Mouse (Mus musculus): ENCODE data around the gene Eif4g3.

Eif4g3 gene

DNA sequence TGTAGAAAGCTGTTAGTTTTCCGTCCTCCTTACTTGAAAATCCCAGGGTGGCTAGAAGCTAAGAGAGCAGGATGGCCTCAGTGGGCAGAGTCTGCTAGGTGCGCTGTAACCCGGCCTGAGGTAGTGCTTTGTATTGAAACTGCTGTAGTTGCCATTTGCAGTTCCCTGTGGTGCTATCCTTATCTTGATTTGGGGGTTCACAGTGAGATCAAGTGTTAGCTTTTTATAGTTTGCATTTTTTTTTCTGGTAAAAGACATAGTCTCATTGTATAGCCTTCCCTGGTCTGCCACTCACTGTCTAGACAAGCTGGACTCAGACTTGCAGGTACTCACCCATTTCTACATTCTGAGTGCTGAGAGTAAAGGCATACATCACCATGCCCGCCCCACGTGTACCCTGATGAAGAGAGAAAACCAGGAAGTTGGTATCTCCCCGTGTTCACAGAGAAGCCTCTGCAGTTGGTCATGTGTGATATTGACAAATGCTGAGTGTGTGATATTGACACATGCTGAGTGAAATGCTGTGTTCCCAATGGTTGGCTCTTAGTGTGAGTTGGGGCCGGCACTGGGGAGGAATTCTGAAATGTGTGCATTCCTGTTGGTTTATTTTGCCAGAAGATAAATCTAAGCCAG, 98.9 kb downstream of the Eif4g3 start:
- in situ Hi-C loops (cut with MboI; ENCODE audit: low sequenced_read_pairs), result no loop called here

DNA sequence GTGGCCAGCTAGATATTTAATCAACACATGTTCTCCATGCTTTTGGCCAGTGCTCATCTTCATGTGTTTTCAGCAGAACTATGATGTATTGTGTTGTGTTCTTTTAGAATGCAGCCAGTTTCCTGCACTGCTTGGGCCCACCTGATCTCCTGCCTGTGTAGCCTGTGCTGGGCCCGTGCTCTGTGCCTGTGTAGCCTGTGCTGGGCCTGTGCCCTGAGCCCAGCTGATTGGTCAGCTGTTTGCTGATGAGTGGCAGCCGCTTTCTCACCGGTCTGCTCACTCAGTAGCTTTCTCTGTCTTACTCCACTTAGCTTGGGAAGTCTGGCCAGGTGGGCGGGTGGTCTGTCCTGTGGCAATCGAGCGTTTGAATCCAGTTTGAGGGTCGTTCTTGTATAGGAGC, 107.6 kb downstream of the Eif4g3 start:
- in situ Hi-C loops (cut with MboI; ENCODE audit: low sequenced_read_pairs), result no loop called here

GRCm38 (mm10) chr4:138101795-138102194, 109.0 kb downstream of the Eif4g3 start:
- in situ Hi-C loops (cut with MboI; ENCODE audit: low sequenced_read_pairs), result no loop called here

GRCm38 (mm10) chr4:138102413-138102812, 109.6 kb downstream of the Eif4g3 start:
- in situ Hi-C loops (cut with MboI; ENCODE audit: low sequenced_read_pairs), result no loop called here

DNA sequence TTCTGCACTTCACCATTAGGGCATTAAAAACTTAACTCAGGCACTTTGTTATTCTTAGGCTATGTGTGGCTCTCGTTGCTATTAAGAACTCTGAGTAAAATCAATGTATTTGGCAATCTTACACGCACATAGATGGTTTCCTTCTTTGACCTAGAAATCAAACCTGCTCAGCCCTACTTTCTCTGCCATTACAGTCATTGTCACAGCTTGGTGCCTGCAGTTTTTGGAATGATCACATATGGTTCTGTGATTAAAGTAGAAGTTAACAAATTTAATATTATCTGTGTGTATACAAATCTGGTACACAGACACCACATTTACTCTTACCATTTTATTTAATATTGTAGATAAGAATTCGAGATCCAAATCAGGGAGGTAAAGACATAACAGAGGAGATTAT, 112.1 kb downstream of the Eif4g3 start:
- in situ Hi-C loops (cut with MboI; ENCODE audit: low sequenced_read_pairs), result no loop called here

GRCm38 (mm10) chr4:138107441-138108409, 114.9 kb downstream of the Eif4g3 start:
- in situ Hi-C loops (cut with MboI; ENCODE audit: low sequenced_read_pairs), result no loop called here

- in situ Hi-C loops (cut with MboI; ENCODE audit: low sequenced_read_pairs), result no loop called here
Observed at GRCm38 (mm10) chr4:138108541-138108940, 115.7 kb downstream of the Eif4g3 start.

- in situ Hi-C loops (cut with MboI; ENCODE audit: low sequenced_read_pairs), result no loop called here
Observed at GRCm38 (mm10) chr4:138109332-138109731, 116.5 kb downstream of the Eif4g3 start.

DNA sequence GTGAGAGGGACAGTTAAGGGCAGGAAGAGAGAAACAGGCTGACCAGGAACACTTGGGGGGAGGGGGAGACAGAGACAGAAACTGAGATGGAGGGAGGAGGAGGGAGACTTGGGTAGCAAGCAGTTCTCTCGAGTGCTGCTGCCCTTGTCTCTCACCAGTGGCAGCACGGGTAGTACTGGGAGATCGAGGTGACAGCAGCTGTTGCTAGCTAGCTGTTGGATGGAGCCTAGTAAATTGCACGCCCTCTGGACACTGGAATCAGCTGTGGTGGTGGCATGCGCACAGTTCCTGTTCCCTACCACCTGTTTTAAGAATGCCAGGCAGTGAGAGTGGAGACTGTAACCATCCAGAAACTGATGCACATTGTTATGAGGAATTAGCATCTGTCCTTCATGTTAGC, 119.0 kb downstream of the Eif4g3 start:
- in situ Hi-C loops (cut with MboI; ENCODE audit: low sequenced_read_pairs), result no loop called here

DNA sequence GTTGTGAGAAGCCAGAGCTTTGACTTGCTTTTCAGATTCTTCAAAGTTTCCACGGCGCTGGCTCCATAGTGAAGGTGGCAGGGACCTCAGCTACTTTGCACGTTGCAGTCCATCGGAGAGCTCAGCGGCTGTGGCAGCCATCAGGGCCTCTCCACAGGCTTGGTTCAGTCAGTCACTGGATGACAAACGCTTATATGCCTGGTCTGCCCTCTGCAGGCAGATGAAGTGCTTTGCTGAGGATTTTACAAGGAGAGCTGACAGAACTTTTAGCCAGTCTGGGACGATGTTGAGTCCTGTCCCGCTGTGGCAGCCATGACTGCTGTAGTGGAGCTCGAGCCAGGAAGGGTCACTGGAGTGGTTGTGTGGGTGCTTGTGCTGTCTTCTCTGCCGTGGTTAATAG, 126.9 kb downstream of the Eif4g3 start:
- in situ Hi-C loops (cut with MboI; ENCODE audit: low sequenced_read_pairs), result no loop called here

DNA sequence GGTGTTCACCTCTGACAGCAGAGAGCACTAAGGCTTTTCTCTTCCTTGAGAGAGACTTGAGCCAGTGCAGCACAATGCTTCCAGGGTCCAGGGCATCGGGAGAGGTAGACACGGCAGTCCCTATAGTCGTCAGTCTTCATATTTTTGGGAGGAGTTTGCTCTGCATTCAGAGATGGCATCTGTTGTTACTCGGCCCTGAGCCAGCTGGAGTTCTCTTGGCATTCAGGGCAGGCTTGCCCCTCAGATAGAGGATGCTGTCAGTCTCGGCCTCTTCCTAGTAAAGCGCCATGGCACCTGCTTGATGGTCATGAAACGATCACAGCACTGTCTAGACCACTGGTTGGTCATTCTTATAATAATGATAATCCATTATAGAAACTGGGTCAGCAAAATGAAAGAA, 131.2 kb downstream of the Eif4g3 start:
- in situ Hi-C loops (cut with MboI; ENCODE audit: low sequenced_read_pairs), result no loop called here

DNA sequence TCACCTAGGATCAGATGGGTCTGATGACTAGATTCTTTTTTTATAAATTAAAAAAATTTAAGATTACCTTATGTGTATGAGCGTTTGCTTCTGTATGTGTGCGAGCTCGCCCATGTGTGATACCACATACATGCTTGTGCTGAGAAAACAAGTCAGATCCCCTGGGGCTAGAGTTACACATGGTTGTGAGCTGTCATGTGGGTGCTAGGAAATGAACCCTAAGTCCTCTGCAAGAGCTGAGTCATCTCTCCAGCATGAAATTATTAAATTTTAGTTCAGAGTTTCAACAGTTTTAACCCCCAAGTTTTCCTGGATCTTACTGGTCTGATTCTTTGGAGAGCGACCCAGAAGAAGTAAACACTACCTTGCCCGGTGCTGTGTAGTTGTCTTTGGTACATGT, 134.5 kb downstream of the Eif4g3 start:
- in situ Hi-C loops (cut with MboI; ENCODE audit: low sequenced_read_pairs), result no loop called here

GRCm38 (mm10) chr4:138127781-138128180, 135.0 kb downstream of the Eif4g3 start:
- in situ Hi-C loops (cut with MboI; ENCODE audit: low sequenced_read_pairs), result no loop called here

- in situ Hi-C loops (cut with MboI; ENCODE audit: low sequenced_read_pairs), result no loop called here
Observed at GRCm38 (mm10) chr4:138130149-138130548, 137.3 kb downstream of the Eif4g3 start.

- in situ Hi-C loops (cut with MboI; ENCODE audit: low sequenced_read_pairs), result no loop called here
Observed at GRCm38 (mm10) chr4:138131226-138131625, 138.4 kb downstream of the Eif4g3 start.

- in situ Hi-C loops (cut with MboI; ENCODE audit: low sequenced_read_pairs), result no loop called here
Observed at GRCm38 (mm10) chr4:138131716-138132115, 138.9 kb downstream of the Eif4g3 start.

DNA sequence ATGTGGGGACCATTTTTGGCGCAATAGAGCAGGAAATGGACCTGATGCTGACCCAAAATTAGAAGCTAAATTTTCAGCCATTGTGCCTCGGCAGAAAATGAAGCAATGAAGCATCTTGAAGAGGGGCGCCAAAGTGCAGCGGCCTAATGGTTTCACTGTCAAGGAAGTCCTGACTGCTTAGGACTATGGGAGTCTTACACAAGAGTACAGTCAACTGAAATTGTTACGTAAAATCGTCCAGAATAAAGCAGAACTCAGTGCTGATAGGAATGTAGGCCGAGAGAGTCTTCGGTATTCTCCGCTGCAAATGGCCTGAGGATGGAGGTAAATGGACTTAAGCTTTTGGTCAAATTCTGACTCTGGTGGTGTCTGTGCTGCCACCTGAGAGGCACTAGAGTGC, 140.5 kb downstream of the Eif4g3 start:
- in situ Hi-C loops (cut with MboI; ENCODE audit: low sequenced_read_pairs), result no loop called here

DNA sequence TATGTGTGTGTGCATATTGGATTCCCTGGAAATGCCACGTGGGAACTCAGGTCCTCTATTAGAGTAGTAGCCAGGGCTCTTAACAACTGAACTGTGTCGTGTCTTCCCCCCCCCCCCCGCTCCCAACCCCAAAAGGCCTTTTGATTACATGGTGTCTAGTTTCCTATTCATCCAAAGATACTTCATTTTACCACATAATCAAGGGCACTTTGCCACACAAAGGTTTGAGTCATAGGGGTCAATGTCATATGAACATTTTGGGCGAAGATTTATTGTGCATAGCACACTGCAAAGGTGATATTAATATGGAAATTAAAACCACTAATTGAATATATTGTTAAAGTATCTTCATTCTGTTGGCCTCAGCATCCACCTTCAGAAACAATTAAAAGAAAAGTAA, 144.5 kb downstream of the Eif4g3 start:
- in situ Hi-C loops (cut with MboI; ENCODE audit: low sequenced_read_pairs), result no loop called here

DNA sequence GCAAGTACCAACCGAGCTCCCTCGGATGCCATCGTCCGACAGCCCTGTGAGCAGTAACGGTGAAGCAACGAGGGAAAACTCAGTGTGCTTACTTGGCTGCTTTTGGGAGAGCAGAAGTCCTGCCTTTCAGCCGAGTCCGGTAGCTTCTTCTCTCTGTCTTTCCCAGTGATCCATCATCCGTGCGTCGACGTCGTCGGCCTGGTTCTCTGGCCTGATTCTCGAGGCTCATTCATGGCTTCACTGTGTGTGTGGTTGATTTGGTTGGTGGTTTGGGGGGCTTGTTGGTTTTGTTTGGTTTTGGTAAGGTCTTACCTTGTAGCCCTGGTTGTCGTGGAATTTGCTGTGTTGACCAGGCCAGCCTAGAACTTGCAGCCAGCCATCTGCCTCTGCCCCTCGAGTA, 145.0 kb downstream of the Eif4g3 start:
- in situ Hi-C loops (cut with MboI; ENCODE audit: low sequenced_read_pairs), result no loop called here

GRCm38 (mm10) chr4:138138219-138138618, 145.4 kb downstream of the Eif4g3 start:
- in situ Hi-C loops (cut with MboI; ENCODE audit: low sequenced_read_pairs), result no loop called here

- in situ Hi-C loops (cut with MboI; ENCODE audit: low sequenced_read_pairs), result no loop called here
Observed at GRCm38 (mm10) chr4:138141358-138141757, 148.5 kb downstream of the Eif4g3 start.

DNA sequence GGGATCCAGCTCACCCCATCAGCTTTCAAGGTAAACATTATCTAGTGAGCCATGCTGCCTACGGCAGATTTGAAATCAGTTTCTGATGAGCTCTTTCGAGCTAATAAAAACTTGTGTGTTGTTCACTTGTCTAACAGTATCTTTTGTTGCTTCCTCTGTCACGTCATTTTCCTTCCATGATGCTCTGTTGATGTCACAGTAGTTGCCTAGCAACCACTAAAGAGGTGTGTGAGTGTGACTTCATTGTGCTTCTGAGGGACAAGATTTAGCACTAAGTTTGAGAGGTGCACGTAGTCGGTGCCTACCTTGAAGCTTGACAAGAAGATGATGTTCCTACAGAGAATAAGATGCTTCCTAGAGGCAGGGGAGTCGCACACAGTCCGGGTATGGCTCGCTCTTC, 154.4 kb downstream of the Eif4g3 start:
- in situ Hi-C loops (cut with MboI; ENCODE audit: low sequenced_read_pairs), result no loop called here

Data from CH12F3 (cell line).